Mouse (Mus musculus): ENCODE measurements around the gene Olfr1251.
"Not testable (repeated sequence)": the region's sequence is repeated elsewhere in the genome, so short reads cannot be mapped to it uniquely, and the experiment has no call there.

Olfr1251 gene

DNA sequence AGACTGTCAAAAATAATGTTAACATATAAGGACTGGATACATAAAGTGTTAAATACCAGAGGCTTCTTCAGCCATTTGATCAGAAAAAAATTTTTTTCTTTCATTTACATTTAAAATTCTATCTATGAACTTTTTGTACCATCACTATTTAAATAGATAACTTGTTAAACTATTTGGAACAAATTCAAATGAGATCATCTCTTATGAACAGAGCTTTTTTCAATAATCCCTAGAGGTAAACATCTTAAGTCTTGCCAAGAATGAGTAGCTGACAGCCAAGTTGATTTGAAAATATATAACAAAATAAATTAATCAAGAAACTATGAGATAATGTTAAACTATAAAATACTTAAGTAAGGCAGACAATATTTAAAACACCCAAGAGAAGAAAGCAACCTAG lies at the start of gene Olfr1251:
Gene Olfr1251, minus strand, starts transcription at position 101 of the 400 bp plus-strand sequence.
- DNase-seq (ENCODE audit: low spot score in 2 of 2), result no peak

DNA sequence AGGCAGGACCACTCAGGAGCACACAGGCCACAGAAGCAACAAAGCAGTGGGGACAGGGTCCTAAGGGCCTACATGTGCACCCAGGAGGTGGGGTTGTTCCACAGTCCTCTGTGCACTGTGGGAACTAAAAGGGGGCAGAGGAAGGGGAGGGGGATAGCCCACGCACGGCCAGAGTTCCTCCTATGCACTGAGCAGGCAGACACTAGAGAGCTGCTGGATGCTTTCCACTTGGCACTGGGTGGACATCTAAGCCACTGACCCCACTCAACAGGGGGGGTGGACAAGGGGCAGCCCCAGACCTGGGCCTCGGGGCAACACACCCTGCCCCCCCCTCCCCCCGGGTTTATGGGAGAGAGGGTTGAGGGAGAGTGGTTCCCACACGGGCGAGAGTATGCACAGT lies 20.2 kb upstream of the Olfr1251 start:
- no peak for DNase-seq (ENCODE audit: low spot score in 2 of 2)

DNA sequence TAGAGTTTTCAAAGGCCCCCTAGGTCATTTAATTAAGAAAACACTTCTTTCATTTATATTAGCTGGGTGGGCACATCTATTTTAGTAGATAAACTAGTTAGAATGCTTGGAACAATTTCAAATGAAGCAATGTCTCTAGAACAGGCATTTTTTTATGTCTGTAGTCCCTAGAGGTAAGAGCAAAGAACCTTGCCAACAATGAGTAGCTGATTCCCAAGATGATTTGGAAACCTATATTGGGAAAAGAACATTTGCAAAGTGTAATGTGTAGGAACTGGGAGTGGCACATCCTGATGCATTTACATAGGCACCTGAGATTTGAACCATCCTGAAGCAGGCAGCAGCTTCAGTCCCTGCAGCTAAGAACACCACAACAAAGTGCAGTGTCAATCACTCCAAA lies 10.4 kb downstream of the Olfr1251 start, which contains the start of gene Olfr1250:
Gene Olfr1250, minus strand, starts transcription at position 101 of the 400 bp plus-strand sequence.
- no peak for DNase-seq (ENCODE audit: low spot score in 2 of 2)

DNA sequence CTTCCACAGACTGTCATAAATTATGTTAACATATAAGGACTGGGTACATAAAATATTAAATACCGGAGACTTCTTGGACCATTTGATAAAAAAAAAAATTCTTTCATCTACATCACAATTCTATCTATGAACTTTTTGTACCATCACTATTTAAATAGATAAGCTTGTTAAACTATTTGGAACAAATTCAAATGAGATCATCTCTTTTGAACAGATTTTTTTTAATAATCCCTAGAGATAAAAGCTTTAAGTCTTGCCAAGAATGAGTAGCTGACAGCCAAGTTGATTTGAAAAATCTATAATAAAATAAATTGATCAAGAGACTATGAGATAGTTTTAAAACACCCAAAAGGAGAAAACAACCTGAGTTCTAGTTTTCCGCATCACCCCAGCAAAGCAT lies 36.9 kb downstream of the Olfr1251 start, which contains the start of gene Olfr1249:
Gene Olfr1249, minus strand, starts transcription at position 101 of the 400 bp plus-strand sequence.
- DNase-seq (ENCODE audit: low spot score in 2 of 2), result no peak

DNA sequence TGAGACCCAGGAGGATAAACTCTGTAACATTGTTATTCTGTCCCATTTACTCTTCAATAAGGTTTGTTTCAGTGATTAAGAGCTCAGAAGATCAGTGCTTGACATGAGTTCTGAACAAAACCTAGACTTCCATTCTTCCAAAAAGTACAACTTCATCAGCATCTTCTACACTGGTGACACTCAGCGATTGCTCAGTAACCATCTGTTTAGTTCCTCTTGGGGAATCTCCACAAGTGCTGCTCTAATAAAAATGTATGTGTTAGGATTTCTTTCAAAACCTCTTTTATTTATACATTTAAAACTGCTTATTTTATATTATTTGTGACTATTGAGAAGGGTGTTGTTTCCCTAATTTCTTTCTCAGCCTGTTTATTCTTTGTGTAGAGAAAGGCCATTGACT lies 53.6 kb downstream of the Olfr1251 start, which contains the start of gene Olfr1248:
Gene Olfr1248, minus strand, starts transcription at position 101 of the 400 bp plus-strand sequence.
- not testable (repeated sequence) for DNase-seq (ENCODE audit: low spot score in 2 of 2)

All from spleen, postnatal 4 days (tissue).